Mouse (Mus musculus) forebrain, embryonic 10.5 days (tissue): Measurements from ENCODE around the gene Cfap161. TPM values are rescaled to one million over a fixed set of nuclear protein-coding genes. Genes with fewer than 3 reads are reported as not detected.
A peak's percentile ranks its signal among the peaks of the same experiment; 100 is the strongest.

Experiments
- DNase-seq: peaks from one replicate; pipeline ENCODE4 v3.0.0-alpha.2; 2017; ENCODE audit warnings: low spot score; ENCODE audit errors: extremely low spot score
- H3K27ac ChIP-seq: fragments of 300-500 bp; sonication (generic); 2 replicates; pipeline ENCODE4 v1.5.1; 2016; ENCODE audit warnings: mild to moderate bottlenecking
- H3K27me3 ChIP-seq: fragments of 300-500 bp; sonication (generic); 2 replicates; pipeline ENCODE4 v1.6.1; 2016; ENCODE audit warnings: mild to moderate bottlenecking; ENCODE audit not compliant: poor library complexity, severe bottlenecking
- H3K36me3 ChIP-seq: fragments of 300-500 bp; sonication (generic); replicated peaks from 2 replicates; pipeline ENCODE4 v1.6.1; 2016; ENCODE audit warnings: mild to moderate bottlenecking, moderate library complexity
- H3K4me1 ChIP-seq: fragments of 300-500 bp; sonication (generic); 2 replicates; pipeline ENCODE4 v1.6.1; 2016
- H3K4me3 ChIP-seq: fragments of 300-500 bp; sonication (generic); 2 replicates; pipeline ENCODE4 v1.5.1; 2016; ENCODE audit warnings: mild to moderate bottlenecking, moderate library complexity
- H3K9me3 ChIP-seq: fragments of 300-500 bp; sonication (generic); 2 replicates; pipeline ENCODE4 v1.6.1; 2016; ENCODE audit warnings: mild to moderate bottlenecking, moderate library complexity
- WGBS: fragments of 180-500 bp; shearing (Covaris S2); methylation state at CpG from one replicate; pipeline ENCODE4 v1.1.7; 2016; 5-methylcytosine and 5-hydroxymethylcytosine counted together
- polyA plus RNA-seq: library from polyadenylated mRNA; unstranded; fragments of >200 nt; fragmentation: Nextera tagmentation; extraction: Ambion mirVana; gene quantifications from 2 replicates; pipeline ENCODE4 v1.2.1, GENCODE M21; 2016

Gene Cfap161
- polyA plus RNA-seq, 1 experiment from 2014 or later = not detected

DNA sequence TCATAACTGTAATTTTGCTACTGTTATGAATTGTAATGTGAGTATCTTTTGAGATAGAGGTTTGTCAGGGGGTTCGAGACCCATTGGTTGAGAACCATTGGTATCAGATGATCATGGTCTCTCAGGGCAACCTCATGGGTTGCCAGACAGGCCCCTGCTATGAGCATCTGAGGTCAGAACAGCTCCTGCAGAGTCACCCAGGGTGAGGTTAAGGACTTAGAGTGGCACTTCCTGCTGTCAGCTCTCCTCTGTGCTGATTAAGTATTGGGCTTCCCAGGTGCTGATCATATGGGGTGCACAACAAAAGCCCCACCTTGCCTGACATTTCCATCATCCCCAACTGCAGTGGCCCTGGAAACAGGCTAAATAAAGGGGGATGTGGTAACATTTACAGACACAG lies 46.3 kb downstream of the Cfap161 start:
- no peaks in the 10 kb centered on the region for H3K36me3 ChIP-seq
- H3K27me3 ChIP-seq = no peaks in the 10 kb centered on the region
- no peak overlapping the region for H3K4me3 ChIP-seq
- WGBS = 84% methylated on average over 1 of the region's 1 CpGs
- H3K27ac ChIP-seq = no peak overlapping the region
- peaks cover 18% of the 10 kb centered on the region; the same call in 1 of the 2 replicates for H3K4me1 ChIP-seq
- no peak for DNase-seq
- no peaks in the 10 kb centered on the region for H3K9me3 ChIP-seq

DNA sequence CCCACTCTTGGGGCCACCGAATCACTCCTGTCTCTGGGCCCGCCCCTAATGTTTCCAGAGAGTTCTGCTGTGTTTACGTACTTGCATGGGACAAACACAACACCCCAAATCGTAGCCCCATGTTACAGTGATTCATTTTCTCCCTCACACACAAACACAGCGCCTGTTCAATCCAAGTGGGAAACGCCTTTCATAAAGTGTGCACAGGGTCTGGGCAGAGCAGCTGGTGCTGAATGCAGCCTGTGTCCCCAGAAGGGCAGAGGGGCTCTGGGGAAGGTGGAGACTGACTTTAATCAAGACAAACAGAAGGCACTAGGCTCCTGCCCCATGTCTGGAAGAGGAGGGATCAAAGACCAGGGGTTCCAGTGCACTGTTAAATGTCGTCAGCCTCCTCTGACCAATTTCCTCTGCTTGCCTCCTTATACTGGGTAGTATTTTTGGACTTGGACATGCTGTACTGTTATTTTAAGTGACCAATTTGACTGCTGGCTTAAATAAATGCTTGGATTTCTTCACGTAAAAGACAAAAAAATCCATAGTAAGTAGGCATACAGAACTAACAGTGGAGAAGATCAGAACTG lies 48.5 kb downstream of the Cfap161 start:
- 77% methylated on average over 8 of the region's 8 CpGs for WGBS
- 0 out of 2 replicates have a peak overlapping the region, but pooled peaks have one; percentile 53 for H3K27ac ChIP-seq

DNA sequence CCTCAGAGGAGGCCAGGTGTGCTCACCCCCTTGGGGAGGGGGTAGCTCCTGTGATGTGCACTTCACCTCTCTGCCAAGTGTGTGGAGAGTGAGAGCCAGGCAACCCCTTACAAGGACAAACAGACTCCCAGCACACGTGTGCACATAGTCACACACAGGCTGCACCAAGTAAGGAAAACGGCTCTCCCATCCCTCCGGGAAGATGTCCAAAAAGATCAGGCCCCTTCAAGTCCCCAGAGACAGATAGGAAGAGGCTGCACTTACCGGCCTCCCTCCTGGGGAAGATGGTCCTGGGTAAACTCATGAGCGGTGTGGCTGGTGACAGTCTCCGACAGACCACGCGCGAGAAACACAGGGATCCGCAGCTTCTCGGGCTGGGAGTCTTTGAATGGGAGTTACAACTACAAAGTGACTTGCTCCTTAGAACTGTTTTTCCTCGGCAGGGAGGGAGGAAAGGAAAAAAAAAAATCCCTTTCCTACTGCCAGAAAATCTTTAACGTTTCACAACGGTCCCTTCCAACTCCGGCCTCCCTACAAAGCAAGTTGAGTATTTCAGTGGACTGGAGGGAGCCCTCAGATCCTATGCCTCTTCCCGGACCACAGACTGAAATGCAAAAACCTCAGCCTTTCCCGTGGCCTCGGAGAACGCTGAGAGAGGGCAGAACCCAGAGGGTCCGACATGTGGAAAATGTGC lies 49.1 kb downstream of the Cfap161 start, which contains the start of gene Il16:
TSS of gene Il16 (minus strand) at position 314 of the 694 bp plus-strand sequence.
- 67% methylated on average over 20 of the region's 20 CpGs for WGBS
- Histone ChIP-seq H3K4me1 (peaks cover 18% of the 10 kb centered on the region; the same call in 1 of the 2 replicates), H3K27ac (0 out of 2 replicates have a peak within 1 kb of the TSS, but pooled peaks have one; percentile 53), H3K27me3 (no peaks in the 10 kb centered on the region), H3K4me3 (no peak within 1 kb of the TSS), H3K9me3 (no peaks in the 10 kb centered on the region), H3K36me3 (no peaks in the 10 kb centered on the region)
- DNase-seq = no peak

More for the DNA sequence above, 48.5 kb downstream of the Cfap161 start:
- H3K4me1 ChIP-seq = peaks cover 18% of the 10 kb centered on the region; the same call in 1 of the 2 replicates
- no peaks in the 10 kb centered on the region for H3K27me3 ChIP-seq
- no peaks in the 10 kb centered on the region for H3K36me3 ChIP-seq
- H3K4me3 ChIP-seq = no peak overlapping the region
- DNase-seq = no peak
- no peaks in the 10 kb centered on the region for H3K9me3 ChIP-seq

- Histone ChIP-seq H3K27me3 (no peaks in the 10 kb centered on the region), H3K27ac (no peak overlapping the region), H3K9me3 (no peaks in the 10 kb centered on the region), H3K36me3 (no peaks in the 10 kb centered on the region), H3K4me3 (no peak overlapping the region), H3K4me1 (peaks cover 19% of the 10 kb centered on the region)
- DNase-seq = no peak
- 80% methylated on average over 9 of the region's 9 CpGs for WGBS
Measured at GRCm38 (mm10) chr7:83745065-83745412, 49.6 kb downstream of the Cfap161 start.

- Histone ChIP-seq H3K27me3 (no peaks in the 10 kb centered on the region), H3K27ac (no peak overlapping the region), H3K4me1 (peaks cover 25% of the 10 kb centered on the region), H3K4me3 (no peak overlapping the region), H3K36me3 (no peaks in the 10 kb centered on the region), H3K9me3 (no peaks in the 10 kb centered on the region)
- DNase-seq = no peak
- 87% methylated on average over 4 of the region's 4 CpGs for WGBS
Measured at GRCm38 (mm10) chr7:83744250-83744649, 50.4 kb downstream of the Cfap161 start.

GRCm38 (mm10) chr7:83742690-83743089 lies 52.0 kb downstream of the Cfap161 start:
- H3K27ac ChIP-seq = no peak overlapping the region
- WGBS = 74% methylated on average over 3 of the region's 3 CpGs
- H3K9me3 ChIP-seq = no peaks in the 10 kb centered on the region
- DNase-seq = no peak
- no peaks in the 10 kb centered on the region for H3K27me3 ChIP-seq
- H3K36me3 ChIP-seq = no peaks in the 10 kb centered on the region
- H3K4me3 ChIP-seq = no peak overlapping the region
- peaks cover 25% of the 10 kb centered on the region for H3K4me1 ChIP-seq

- Histone ChIP-seq H3K4me3 (no peak overlapping the region), H3K27ac (no peak overlapping the region), H3K9me3 (no peaks in the 10 kb centered on the region), H3K27me3 (no peaks in the 10 kb centered on the region), H3K4me1 (peaks cover 25% of the 10 kb centered on the region), H3K36me3 (no peaks in the 10 kb centered on the region)
- WGBS = 73% methylated on average over 2 of the region's 2 CpGs
- no peak for DNase-seq
Measured at GRCm38 (mm10) chr7:83742026-83742425, 52.7 kb downstream of the Cfap161 start.

DNA sequence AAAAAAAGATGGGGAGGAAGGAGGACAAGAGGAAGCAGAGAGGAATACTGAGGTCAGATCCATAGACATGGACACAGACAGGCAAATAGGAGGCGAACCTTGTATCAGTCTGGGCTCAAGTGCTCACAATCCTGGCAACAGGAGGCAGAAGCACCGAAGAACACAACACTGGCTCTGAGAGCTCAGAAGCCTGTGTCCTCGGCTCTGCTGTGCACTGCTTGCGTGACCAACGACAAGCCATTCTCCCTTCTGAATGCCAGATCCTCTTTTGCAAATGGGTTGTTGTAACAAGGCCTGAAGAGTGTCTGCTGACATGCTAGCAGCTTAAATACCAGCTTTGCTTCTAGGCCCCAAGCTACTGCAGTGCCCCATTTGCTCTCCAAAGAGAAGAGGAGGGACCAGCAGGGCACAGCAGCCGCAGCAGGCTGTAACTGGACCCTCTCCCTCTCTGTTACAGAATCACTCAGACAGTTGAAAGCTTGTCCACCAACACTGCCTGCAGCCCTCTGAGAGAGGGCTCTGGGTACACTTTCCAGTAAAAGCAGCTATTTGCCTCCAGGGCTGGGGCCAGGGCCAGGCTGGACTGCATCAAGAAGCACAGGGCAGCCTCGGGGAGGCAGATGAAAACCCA lies 54.9 kb downstream of the Cfap161 start:
- no peaks in the 10 kb centered on the region for H3K36me3 ChIP-seq
- DNase-seq = no peak
- WGBS = 53% methylated on average over 7 of the region's 7 CpGs
- no peaks in the 10 kb centered on the region for H3K9me3 ChIP-seq
- H3K4me3 ChIP-seq = no peak overlapping the region
- H3K27ac ChIP-seq = 0 out of 2 replicates have a peak overlapping the region, but pooled peaks have one; percentile 26
- no peaks in the 10 kb centered on the region for H3K27me3 ChIP-seq
- H3K4me1 ChIP-seq = peaks cover 13% of the 10 kb centered on the region

- no peak for DNase-seq
- no peak overlapping the region for H3K4me3 ChIP-seq
- no peaks in the 10 kb centered on the region for H3K36me3 ChIP-seq
- H3K27me3 ChIP-seq = no peaks in the 10 kb centered on the region
- H3K27ac ChIP-seq = no peak overlapping the region
- peaks cover 13% of the 10 kb centered on the region for H3K4me1 ChIP-seq
- H3K9me3 ChIP-seq = no peaks in the 10 kb centered on the region
- 78% methylated on average over 10 of the region's 10 CpGs for WGBS
Measured at GRCm38 (mm10) chr7:83738623-83739462, 55.8 kb downstream of the Cfap161 start.

DNA sequence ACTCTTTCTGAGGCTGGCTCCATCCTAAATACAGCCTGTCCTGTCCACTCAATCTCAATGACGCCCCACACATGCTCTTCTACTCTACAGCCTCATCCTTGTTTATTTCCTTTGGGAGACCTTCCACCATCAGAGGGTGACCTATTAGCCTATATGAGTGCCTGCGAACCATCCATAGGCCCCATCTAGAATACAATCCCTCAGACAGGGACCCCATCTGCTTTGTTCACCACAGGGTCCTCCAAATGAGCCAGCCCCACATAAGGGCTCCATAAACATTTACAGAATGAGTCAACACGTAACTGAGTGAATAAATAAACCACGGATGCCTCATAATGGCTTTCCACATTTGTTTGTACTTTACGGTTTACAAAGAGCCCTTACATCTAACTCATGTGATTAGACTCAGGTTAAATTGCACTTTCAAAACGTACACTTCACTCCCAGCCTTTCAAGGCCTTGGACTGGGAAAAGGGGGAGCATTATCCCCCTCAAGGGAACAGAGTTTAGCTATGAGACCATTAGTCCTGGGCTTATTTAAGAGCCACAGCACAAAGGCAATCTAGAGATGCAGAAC lies 56.7 kb downstream of the Cfap161 start:
- no peaks in the 10 kb centered on the region for H3K27me3 ChIP-seq
- H3K36me3 ChIP-seq = no peaks in the 10 kb centered on the region
- no peak overlapping the region for H3K27ac ChIP-seq
- 81% methylated on average over 6 of the region's 6 CpGs for WGBS
- DNase-seq = no peak
- H3K9me3 ChIP-seq = no peaks in the 10 kb centered on the region
- peaks cover 13% of the 10 kb centered on the region for H3K4me1 ChIP-seq
- H3K4me3 ChIP-seq = no peak overlapping the region

DNA sequence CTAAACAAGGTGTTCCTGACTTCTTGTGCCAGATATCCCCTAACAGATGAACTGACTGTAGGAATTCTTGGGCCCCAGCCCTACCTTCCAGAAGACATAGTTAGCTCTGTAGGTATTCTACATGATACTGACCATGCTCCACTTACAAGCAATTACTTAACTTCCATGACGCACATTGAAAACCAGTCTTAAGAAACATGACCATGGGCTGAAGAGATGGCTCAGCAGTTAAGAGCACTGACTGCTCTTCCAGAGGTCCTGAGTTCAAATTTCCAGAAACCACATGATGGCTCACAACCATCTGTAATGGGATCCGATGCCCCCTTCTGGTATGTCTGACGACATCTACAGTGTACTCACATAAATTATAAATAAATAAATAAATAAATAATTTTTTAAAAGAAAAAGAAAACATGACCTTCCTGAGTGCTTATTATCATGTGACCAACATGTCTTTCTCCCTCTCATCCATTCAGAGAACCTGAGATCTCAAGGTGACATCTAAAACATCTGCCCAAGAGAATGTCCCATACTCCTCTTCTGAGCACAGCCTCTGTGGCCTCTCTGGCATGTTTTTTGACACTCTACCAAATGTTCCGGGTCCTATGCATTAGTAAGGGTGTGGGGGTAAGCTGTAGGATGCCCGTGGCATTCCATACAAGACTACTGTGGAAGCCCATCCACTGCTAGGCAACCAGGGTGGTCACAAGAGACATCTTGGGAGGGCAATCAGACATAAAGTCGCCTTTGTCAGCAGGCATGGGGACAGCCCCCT lies 58.2 kb downstream of the Cfap161 start:
- Histone ChIP-seq H3K9me3 (no peaks in the 10 kb centered on the region), H3K4me1 (peaks cover 13% of the 10 kb centered on the region), H3K36me3 (no peaks in the 10 kb centered on the region), H3K4me3 (no peak overlapping the region), H3K27ac (no peak overlapping the region), H3K27me3 (no peaks in the 10 kb centered on the region)
- DNase-seq = no peak
- WGBS = 86% methylated on average over 6 of the region's 6 CpGs
